11 mouse cellular contexts compared by ENCODE assay signal in genomic region chr12:52478611-52479010, GRCm38 (mm10).
"Had no signal": no experiment of that assay in that cellular context is flagged by ENCODE, and none has a peak within 500 bp of the region (broad histone marks: within the 10 kb centered on the region; RNA-seq: fewer than 3 reads in every experiment).

No protein-coding gene starts in this region.

- ATAC-seq: intestine, postnatal 0 days had no signal

- DNase-seq: kidney, postnatal 10 days; lung, postnatal 4 days; midbrain, embryonic 14.5 days; retina, postnatal 1 day; thymus, postnatal 36 days had no signal

- H3K4me3 ChIP-seq: left cerebral cortex, adult 2 months; limb, embryonic 15.5 days; midbrain, embryonic 10.5 days; neural tube, embryonic 13.5 days had no signal

- H3K36me3 ChIP-seq: limb, embryonic 15.5 days; midbrain, embryonic 10.5 days; neural tube, embryonic 13.5 days had no signal

- H3K27ac ChIP-seq: left cerebral cortex, adult 2 months; limb, embryonic 15.5 days; liver, embryonic 14.5 days; midbrain, embryonic 10.5 days; neural tube, embryonic 13.5 days had no signal

- H3K27me3 ChIP-seq: limb, embryonic 15.5 days; neural tube, embryonic 13.5 days had no signal

- H3K9me3 ChIP-seq: limb, embryonic 15.5 days; midbrain, embryonic 10.5 days; neural tube, embryonic 13.5 days had no signal

- H3K9ac ChIP-seq: limb, embryonic 15.5 days; liver, embryonic 14.5 days; neural tube, embryonic 13.5 days had no signal

- H3K4me1 ChIP-seq: limb, embryonic 15.5 days had no signal

- H3K4me2 ChIP-seq: limb, embryonic 15.5 days; neural tube, embryonic 13.5 days had no signal
